In genomic region chr8:85391438-85391837, GRCm38 (mm10) we compare ENCODE assay signal across 17 mouse cellular contexts. TPM values are rescaled to one million over a fixed set of nuclear protein-coding genes. Genes with fewer than 3 reads are reported as not detected.
"Had no signal": no experiment of that assay in that cellular context is flagged by ENCODE, and none has a peak within 500 bp of the region (broad histone marks: within the 10 kb centered on the region; RNA-seq: fewer than 3 reads in every experiment).

No protein-coding gene starts in this region.

- H3K27ac ChIP-seq: midbrain, embryonic 10.5 days; midbrain, embryonic 12.5 days; midbrain, embryonic 15.5 days; neural tube, embryonic 12.5 days had no signal

- DNase-seq: lung, adult 18-20 months; lung, embryonic 14.5 days; lung, postnatal 10 days; lung, postnatal 4 days; right cerebral cortex, postnatal 25 days; right cerebral cortex, postnatal 4 days; spleen, adult 18-20 months; thymus, adult 18-20 months; thymus, postnatal 14 days; thymus, postnatal 36 days had no signal

- H3K9ac ChIP-seq: lung, embryonic 14.5 days; midbrain, embryonic 12.5 days; midbrain, embryonic 15.5 days; neural tube, embryonic 12.5 days had no signal

- H3K36me3 ChIP-seq: midbrain, embryonic 10.5 days; midbrain, embryonic 12.5 days; midbrain, embryonic 15.5 days; neural tube, embryonic 12.5 days had no signal

- H3K9me3 ChIP-seq: midbrain, embryonic 10.5 days; midbrain, embryonic 12.5 days; midbrain, embryonic 15.5 days; neural tube, embryonic 12.5 days had no signal

- H3K4me1 ChIP-seq: midbrain, embryonic 10.5 days; midbrain, embryonic 12.5 days; midbrain, embryonic 15.5 days; neural tube, embryonic 12.5 days had no signal

- H3K4me3 ChIP-seq: megakaryocyte, embryonic 14.5 days; midbrain, embryonic 10.5 days; midbrain, embryonic 12.5 days; midbrain, embryonic 15.5 days; neural tube, embryonic 12.5 days had no signal

- H3K27me3 ChIP-seq: megakaryocyte, embryonic 14.5 days; midbrain, embryonic 12.5 days; midbrain, embryonic 15.5 days; neural tube, embryonic 12.5 days had no signal

- H3K4me2 ChIP-seq: lung, embryonic 14.5 days; midbrain, embryonic 12.5 days; midbrain, embryonic 15.5 days; neural tube, embryonic 12.5 days had no signal

- ATAC-seq: midbrain, embryonic 15.5 days had no signal

RNA-seq across cellular contexts. Expression of gene Mylk3, which starts 5.3 kb away (rescaled TPM):
- total RNA-seq: midbrain, postnatal 0 days had no signal
- polyA plus RNA-seq: small intestine, adult 2 months had no signal
